Mouse (Mus musculus): ENCODE data around the gene Kcnip1. TPM values are rescaled to one million over a fixed set of nuclear protein-coding genes. Genes with fewer than 3 reads are reported as not detected.
A peak's percentile ranks its signal among the peaks of the same experiment; 100 is the strongest.

The Kcnip1 gene
- polyA plus RNA-seq, 1 experiment from 2014 or later = 0.27 TPM

DNA sequence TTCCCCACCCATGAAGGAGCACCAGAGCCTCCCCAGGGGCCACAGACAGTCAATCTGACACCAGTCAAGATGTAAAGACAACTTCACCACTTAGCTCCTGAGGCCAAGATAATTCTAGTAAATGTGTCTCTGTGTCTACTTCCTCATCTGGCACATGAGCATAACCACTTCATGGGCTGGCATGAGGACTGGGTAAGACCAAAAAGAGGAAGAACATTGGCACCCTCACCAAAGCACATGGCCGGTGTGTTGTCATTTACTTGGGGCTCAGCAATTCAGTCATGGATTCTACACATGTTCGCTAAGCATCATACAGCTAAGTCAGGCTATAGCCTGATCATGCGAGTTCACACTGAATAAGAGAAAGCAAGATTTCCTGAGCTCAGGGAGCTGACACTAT is 144.3 kb downstream of the Kcnip1 start:
- H3K4me3 ChIP-seq (ENCODE audit: low read depth, low read length) = no peak overlapping the region
- H3K27ac ChIP-seq (ENCODE audit: low read length) = no peak overlapping the region
- peaks cover 6% of the 10 kb centered on the region; the same call in 1 of the 2 replicates for H3K27me3 ChIP-seq (replicated peaks; ENCODE audit: insufficient read depth, low read length)
- H3K4me2 ChIP-seq (replicated peaks; ENCODE audit: low read depth, low read length) = no peak overlapping the region
- ATAC-seq = no peak
- TF ChIP-seq EP300 (IDR thresholded peaks at IDR 0.05) (no peak), CTCF (IDR thresholded peaks at IDR 0.05) (no peak)
- no peaks in the 10 kb centered on the region for H3K4me1 ChIP-seq (ENCODE audit: insufficient read depth, low read depth, low read length)
- H3K36me3 ChIP-seq (ENCODE audit: insufficient read depth, low read length) = no peaks in the 10 kb centered on the region
- no peak for DNase-seq (ENCODE audit: low spot score)
- H3K9ac ChIP-seq (replicated peaks; ENCODE audit: low read depth) = no peak overlapping the region
- 88% methylated on average over 3 of the region's 3 CpGs for WGBS
- no peaks in the 10 kb centered on the region for H3K9me3 ChIP-seq (ENCODE audit: low read length)

DNA sequence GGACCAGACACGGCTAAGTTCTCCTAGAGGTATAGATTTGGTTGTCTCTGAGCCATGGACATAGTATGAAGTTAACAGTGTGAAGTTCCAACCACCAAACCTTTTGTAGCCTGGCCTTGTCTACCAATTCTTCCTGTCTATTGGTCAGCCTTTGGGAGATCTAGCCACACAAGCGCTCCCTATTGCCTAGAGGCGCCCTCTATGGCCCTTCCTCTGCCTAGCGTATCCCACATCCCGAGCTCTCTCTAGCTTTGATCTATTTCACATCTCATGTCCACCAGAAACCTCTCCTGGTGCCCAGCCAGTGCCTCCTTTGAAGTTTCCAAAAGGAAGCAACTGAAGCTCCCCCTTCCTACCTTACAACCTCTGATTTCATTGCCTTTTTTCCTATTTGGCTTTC is 147.0 kb downstream of the Kcnip1 start:
- H3K27me3 ChIP-seq (replicated peaks; ENCODE audit: insufficient read depth, low read length) = peaks cover 24% of the 10 kb centered on the region
- peak; percentile 16; the same call in 1 of the 2 replicates for TF ChIP-seq CTCF (IDR thresholded peaks at IDR 0.05)
- TF ChIP-seq EP300 (IDR thresholded peaks at IDR 0.05) = no peak
- DNase-seq (ENCODE audit: low spot score) = no peak

DNA sequence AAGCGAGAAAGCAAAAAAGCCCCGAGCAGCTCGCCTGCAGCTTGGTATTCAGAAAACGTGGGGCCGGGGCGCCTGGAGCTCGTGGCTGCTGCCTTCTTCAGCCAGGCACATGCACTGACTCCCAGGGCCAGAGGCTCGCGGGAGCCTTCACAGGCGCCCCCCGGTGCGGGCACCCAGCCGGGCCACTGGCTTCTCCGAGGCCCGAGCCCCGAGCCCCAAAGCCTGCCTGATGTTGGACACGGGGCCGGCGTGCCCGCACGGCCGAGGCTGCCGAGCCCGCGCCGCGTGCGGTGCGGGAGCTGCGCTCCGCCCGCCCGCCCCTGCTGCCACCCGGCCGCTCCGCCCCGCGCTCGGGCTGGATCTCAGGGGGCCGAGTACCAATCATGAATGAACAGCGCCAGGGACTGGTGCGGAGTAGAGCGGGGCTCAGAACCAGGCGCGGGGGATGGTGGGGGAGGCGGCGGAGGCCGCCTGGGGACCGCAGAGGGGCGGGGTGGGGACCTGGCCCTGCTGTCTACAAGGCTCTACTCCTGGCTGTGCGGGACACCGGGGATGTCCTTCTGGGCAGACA is 149.6 kb downstream of the Kcnip1 start:
- DNase-seq (ENCODE audit: low spot score) = no peak
- Histone ChIP-seq H3K4me1 (ENCODE audit: insufficient read depth, low read depth, low read length) (no peaks in the 10 kb centered on the region), H3K27ac (ENCODE audit: low read length) (no peak overlapping the region), H3K9me3 (ENCODE audit: low read length) (no peaks in the 10 kb centered on the region), H3K4me3 (ENCODE audit: low read depth, low read length) (peak overlapping the region; percentile 19), H3K27me3 (replicated peaks; ENCODE audit: insufficient read depth, low read length) (peaks cover 24% of the 10 kb centered on the region), H3K4me2 (replicated peaks; ENCODE audit: low read depth, low read length) (peak overlapping the region; percentile 48), H3K9ac (replicated peaks; ENCODE audit: low read depth) (no peak overlapping the region), H3K36me3 (ENCODE audit: insufficient read depth, low read length) (no peaks in the 10 kb centered on the region)
- peak; percentile 12 for ATAC-seq
- 4% methylated on average over 29 of the region's 52 CpGs for WGBS
- TF ChIP-seq EP300 (IDR thresholded peaks at IDR 0.05) (no peak), CTCF (IDR thresholded peaks at IDR 0.05) (no peak)

More for the DNA sequence above, 147.0 kb downstream of the Kcnip1 start:
- no peak overlapping the region for H3K4me3 ChIP-seq (ENCODE audit: low read depth, low read length)
- H3K36me3 ChIP-seq (ENCODE audit: insufficient read depth, low read length) = no peaks in the 10 kb centered on the region
- H3K9ac ChIP-seq (replicated peaks; ENCODE audit: low read depth) = no peak overlapping the region
- 63% methylated on average over 5 of the region's 5 CpGs for WGBS
- no peak for ATAC-seq
- H3K9me3 ChIP-seq (ENCODE audit: low read length) = no peaks in the 10 kb centered on the region
- no peak overlapping the region for H3K27ac ChIP-seq (ENCODE audit: low read length)
- no peaks in the 10 kb centered on the region for H3K4me1 ChIP-seq (ENCODE audit: insufficient read depth, low read depth, low read length)
- no peak overlapping the region for H3K4me2 ChIP-seq (replicated peaks; ENCODE audit: low read depth, low read length)

GRCm38 (mm10) chr11:33839049-33839448 is 153.9 kb downstream of the Kcnip1 start:
- Histone ChIP-seq H3K4me3 (ENCODE audit: low read depth, low read length) (no peak overlapping the region), H3K36me3 (ENCODE audit: insufficient read depth, low read length) (no peaks in the 10 kb centered on the region), H3K9ac (replicated peaks; ENCODE audit: low read depth) (no peak overlapping the region), H3K27ac (ENCODE audit: low read length) (no peak overlapping the region), H3K9me3 (ENCODE audit: low read length) (no peaks in the 10 kb centered on the region), H3K4me2 (replicated peaks; ENCODE audit: low read depth, low read length) (no peak overlapping the region), H3K27me3 (replicated peaks; ENCODE audit: insufficient read depth, low read length) (peaks cover 19% of the 10 kb centered on the region), H3K4me1 (ENCODE audit: insufficient read depth, low read depth, low read length) (no peaks in the 10 kb centered on the region)
- TF ChIP-seq CTCF (IDR thresholded peaks at IDR 0.05) = no peak
- TF ChIP-seq EP300 (IDR thresholded peaks at IDR 0.05) = no peak
- WGBS = 88% methylated on average over 3 of the region's 3 CpGs
- DNase-seq (ENCODE audit: low spot score) (no peak), ATAC-seq (no peak)

- H3K27ac ChIP-seq (ENCODE audit: low read length) = no peak overlapping the region
- no peaks in the 10 kb centered on the region for H3K27me3 ChIP-seq (replicated peaks; ENCODE audit: insufficient read depth, low read length)
- H3K36me3 ChIP-seq (ENCODE audit: insufficient read depth, low read length) = no peaks in the 10 kb centered on the region
- WGBS = 46% methylated on average over 2 of the region's 2 CpGs
- no peak overlapping the region for H3K4me3 ChIP-seq (ENCODE audit: low read depth, low read length)
- DNase-seq (ENCODE audit: low spot score) = no peak
- no peaks in the 10 kb centered on the region for H3K4me1 ChIP-seq (ENCODE audit: insufficient read depth, low read depth, low read length)
- no peaks in the 10 kb centered on the region for H3K9me3 ChIP-seq (ENCODE audit: low read length)
- no peak overlapping the region for H3K9ac ChIP-seq (replicated peaks; ENCODE audit: low read depth)
- ATAC-seq = no peak
- H3K4me2 ChIP-seq (replicated peaks; ENCODE audit: low read depth, low read length) = no peak overlapping the region
- TF ChIP-seq EP300 (IDR thresholded peaks at IDR 0.05) = no peak
- TF ChIP-seq CTCF (IDR thresholded peaks at IDR 0.05) = no peak
Measured at GRCm38 (mm10) chr11:33829774-33830173, 163.2 kb downstream of the Kcnip1 start.

GRCm38 (mm10) chr11:33827829-33828206 is 165.1 kb downstream of the Kcnip1 start:
- Histone ChIP-seq H3K27ac (ENCODE audit: low read length) (no peak overlapping the region), H3K36me3 (ENCODE audit: insufficient read depth, low read length) (no peaks in the 10 kb centered on the region), H3K4me3 (ENCODE audit: low read depth, low read length) (no peak overlapping the region), H3K9me3 (ENCODE audit: low read length) (no peaks in the 10 kb centered on the region), H3K4me2 (replicated peaks; ENCODE audit: low read depth, low read length) (no peak overlapping the region), H3K27me3 (replicated peaks; ENCODE audit: insufficient read depth, low read length) (no peaks in the 10 kb centered on the region), H3K4me1 (ENCODE audit: insufficient read depth, low read depth, low read length) (no peaks in the 10 kb centered on the region), H3K9ac (replicated peaks; ENCODE audit: low read depth) (no peak overlapping the region)
- TF ChIP-seq EP300 (IDR thresholded peaks at IDR 0.05) = no peak
- no peak for TF ChIP-seq CTCF (IDR thresholded peaks at IDR 0.05)
- no peak for ATAC-seq
- 69% methylated on average over 6 of the region's 6 CpGs for WGBS
- DNase-seq (ENCODE audit: low spot score) = no peak

Data from lung, postnatal 0 days (tissue).